Mouse (Mus musculus) small intestine, adult 2 months (tissue): ENCODE measurements at regions not wholly inside any gene's neighbourhood (a gene's known extent, or its start where the extent isn't known, plus 50 kb on each side); places are given as distances from the start of the nearest gene placed in this dataset.

Experiments used
- CTCF ChIP-seq: fragments of 200-500 bp; IDR thresholded peaks from 2 replicates; pipeline ENCODE4 v1.5.1; 2012; ENCODE audit warnings: low read depth, mild to moderate bottlenecking, control low read depth, inconsistent platforms, low read length, moderate library complexity, mixed read lengths; ENCODE audit not compliant: insufficient replicate concordance, insufficient read length; ENCODE audit errors: extremely low read depth
- POLR2A ChIP-seq: fragments of 200-500 bp; IDR thresholded peaks from 2 replicates; pipeline ENCODE4 v1.6.1; 2012; ENCODE audit warnings: low read depth, mild to moderate bottlenecking, control low read depth, inconsistent platforms, low read length, moderate library complexity

- TF ChIP-seq POLR2A = no peak
- peak; percentile 45; the same call in 1 of the 2 replicates for TF ChIP-seq CTCF
These were observed 449.9 kb downstream of the Dad1 start for GRCm38 (mm10) chr14:53803698-53804620.
